Mouse (Mus musculus) CH12.LX (cell line): ENCODE results near the gene Slc15a3. TPM values are rescaled to one million over a fixed set of nuclear protein-coding genes. Genes with fewer than 3 reads are reported as not detected.

Experiments
- DNase-seq: peaks from one replicate; pipeline ENCODE4 v3.0.0-alpha.2; 2013; ENCODE audit errors: extremely low read depth
- H3K27ac ChIP-seq: 2 replicates; pipeline ENCODE4 v1.5.1; 2012; ENCODE audit warnings: low read depth, mild to moderate bottlenecking, control low read depth, moderate library complexity; ENCODE audit not compliant: insufficient read depth
- H3K27me3 ChIP-seq: replicated peaks from 2 replicates; pipeline ENCODE3; 2012; ENCODE audit warnings: inconsistent platforms
- H3K36me3 ChIP-seq, 2 experiments: replicated peaks in 1 of 2; 2 replicates each; pipeline versions ENCODE3 to v1.6.1; 2012; ENCODE audit warnings: inconsistent platforms in 1 of 2, low read length in 1 of 2, mild to moderate bottlenecking in 1 of 2, mixed read lengths in 1 of 2, moderate library complexity in 1 of 2; ENCODE audit not compliant: control insufficient read depth in 1 of 2, insufficient read depth in 1 of 2
- H3K4me1 ChIP-seq, 2 experiments: 2 replicates each; pipeline ENCODE4 v1.6.1; 2012; ENCODE audit warnings: inconsistent platforms in 1 of 2, moderate library complexity in 1 of 2; ENCODE audit not compliant: insufficient read depth in 2 of 2, control insufficient read depth in 1 of 2
- H3K4me2 ChIP-seq: 2 replicates; pipeline ENCODE4 v1.6.1; 2012; ENCODE audit warnings: low read depth, mild to moderate bottlenecking, control low read depth; ENCODE audit not compliant: poor library complexity, insufficient read depth, severe bottlenecking
- H3K4me3 ChIP-seq, 3 experiments: fragments of 150-350 bp in 1 of 3; sonication (generic) in 1 of 3; replicated peaks in 1 of 3; 2 replicates each; pipeline versions ENCODE3 to v1.5.1; 2011 to 2012; ENCODE audit warnings: low read depth in 2 of 3, low read length in 2 of 3, mild to moderate bottlenecking in 2 of 3, moderate library complexity in 2 of 3, control low read depth in 1 of 3, improper control_type of control experiment in 1 of 3, inconsistent platforms in 1 of 3, mixed read lengths in 1 of 3; ENCODE audit not compliant: poor library complexity in 1 of 3
- H3K79me2 ChIP-seq: replicated peaks from 2 replicates; pipeline ENCODE4 v1.6.1; 2012; ENCODE audit warnings: mild to moderate bottlenecking, moderate library complexity; ENCODE audit not compliant: control insufficient read depth, poor library complexity, insufficient read depth, severe bottlenecking; ENCODE audit errors: extremely low read depth
- H3K9ac ChIP-seq: 2 replicates; pipeline ENCODE4 v1.6.1; 2012; ENCODE audit warnings: low read depth, mild to moderate bottlenecking, control low read depth, moderate library complexity; ENCODE audit not compliant: insufficient read depth
- H3K9me3 ChIP-seq: replicated peaks from 2 replicates; pipeline ENCODE3; 2012; ENCODE audit warnings: low read length, inconsistent platforms, mixed read lengths
- CHD1 ChIP-seq: IDR thresholded peaks from 2 replicates; pipeline ENCODE4 v1.6.1; 2012; ENCODE audit warnings: low read depth, low read length, improper control_type of control experiment, inconsistent platforms
- CTCF ChIP-seq, 2 experiments: IDR thresholded peaks in 1 of 2; conservative IDR thresholded peaks in 1 of 2; 2 replicates each; pipeline ENCODE4 v1.5.1; 2011 to 2012; ENCODE audit warnings: low read depth in 2 of 2, low read length in 2 of 2, improper control_type of control experiment in 1 of 2, inconsistent platforms in 1 of 2, mild to moderate bottlenecking in 1 of 2, moderate library complexity in 1 of 2
- E2F4 ChIP-seq: IDR thresholded peaks from 2 replicates; pipeline ENCODE4 v1.6.1; 2011; ENCODE audit warnings: low read depth, low read length, improper control_type of control experiment; ENCODE audit not compliant: insufficient replicate concordance
- ELF1 ChIP-seq: IDR thresholded peaks from 2 replicates; pipeline ENCODE4 v1.6.1; 2014; ENCODE audit warnings: low read depth, mild to moderate bottlenecking, inconsistent platforms, low read length, improper control_type of control experiment
- GABPA ChIP-seq: IDR thresholded peaks from 2 replicates; pipeline ENCODE4 v1.6.1; 2012; ENCODE audit warnings: low read depth, low read length, improper control_type of control experiment, inconsistent platforms; ENCODE audit not compliant: insufficient replicate concordance
- HCFC1 ChIP-seq: IDR thresholded peaks from 2 replicates; pipeline ENCODE4 v1.6.1; 2012; ENCODE audit warnings: low read depth, mild to moderate bottlenecking, inconsistent platforms, low read length, improper control_type of control experiment
- JUN ChIP-seq: IDR thresholded peaks from 2 replicates; pipeline ENCODE4 v1.6.1; 2011; ENCODE audit warnings: low read depth, mild to moderate bottlenecking, low read length, improper control_type of control experiment, moderate library complexity; ENCODE audit not compliant: insufficient read depth
- KAT2A ChIP-seq: IDR thresholded peaks from 2 replicates; pipeline ENCODE4 v1.6.1; 2012; ENCODE audit warnings: low read length, improper control_type of control experiment, inconsistent platforms; ENCODE audit not compliant: insufficient replicate concordance
- MAFK ChIP-seq: IDR thresholded peaks from 2 replicates; pipeline ENCODE4 v1.6.1; 2011; ENCODE audit warnings: low read length, improper control_type of control experiment; ENCODE audit not compliant: insufficient replicate concordance
- MAX ChIP-seq: IDR thresholded peaks from 2 replicates; pipeline ENCODE4 v1.6.1; 2011; ENCODE audit warnings: low read length, improper control_type of control experiment
- MEF2A ChIP-seq: IDR thresholded peaks from 2 replicates; pipeline ENCODE4 v1.6.1; 2014; ENCODE audit warnings: low read depth, mild to moderate bottlenecking, inconsistent platforms, low read length, improper control_type of control experiment, borderline replicate concordance
- MXI1 ChIP-seq: IDR thresholded peaks from 2 replicates; pipeline ENCODE4 v1.6.1; 2011; ENCODE audit warnings: mild to moderate bottlenecking, low read depth, low read length, improper control_type of control experiment
- MYC ChIP-seq: IDR thresholded peaks from 2 replicates; pipeline ENCODE4 v1.6.1; 2011; ENCODE audit warnings: low read depth, mild to moderate bottlenecking, improper control_type of control experiment, low read length
- NELFE ChIP-seq: IDR thresholded peaks from 2 replicates; pipeline ENCODE4 v1.6.1; 2011; ENCODE audit warnings: low read depth, low read length, improper control_type of control experiment
- POLR2A ChIP-seq: IDR thresholded peaks from 2 replicates; pipeline ENCODE4 v1.6.1; 2011; ENCODE audit warnings: low read depth, mild to moderate bottlenecking, improper control_type of control experiment, low read length
- POLR2AphosphoS2 ChIP-seq: IDR thresholded peaks from 2 replicates; pipeline ENCODE4 v1.6.1; 2011; ENCODE audit warnings: low read depth, low read length, improper control_type of control experiment
- RAD21 ChIP-seq: IDR thresholded peaks from 2 replicates; pipeline ENCODE4 v1.6.1; 2011; ENCODE audit warnings: low read depth, mild to moderate bottlenecking, low read length, improper control_type of control experiment, moderate library complexity
- RCOR1 ChIP-seq: conservative IDR thresholded peaks from 2 replicates; pipeline ENCODE4 v1.6.1; 2012; ENCODE audit warnings: low read depth, mild to moderate bottlenecking, inconsistent platforms, low read length, improper control_type of control experiment
- SIN3A ChIP-seq: IDR thresholded peaks from 2 replicates; pipeline ENCODE4 v1.6.1; 2012; ENCODE audit warnings: low read length, improper control_type of control experiment, inconsistent platforms
- SMC3 ChIP-seq: IDR thresholded peaks from 2 replicates; pipeline ENCODE4 v1.6.1; 2011; ENCODE audit warnings: low read depth, low read length, improper control_type of control experiment
- TBP ChIP-seq: conservative IDR thresholded peaks from 2 replicates; pipeline ENCODE4 v1.6.1; 2011; ENCODE audit warnings: low read depth, low read length, improper control_type of control experiment
- TCF12 ChIP-seq: IDR thresholded peaks from 2 replicates; pipeline ENCODE4 v1.6.1; 2014; ENCODE audit warnings: low read depth, mild to moderate bottlenecking, inconsistent platforms, low read length, improper control_type of control experiment
- UBTF ChIP-seq: IDR thresholded peaks from 2 replicates; pipeline ENCODE4 v1.6.1; 2012; ENCODE audit warnings: low read depth, mild to moderate bottlenecking, inconsistent platforms, low read length, improper control_type of control experiment, moderate library complexity
- USF1 ChIP-seq: IDR thresholded peaks from 2 replicates; pipeline ENCODE4 v1.6.1; 2014; ENCODE audit warnings: low read depth, mild to moderate bottlenecking, inconsistent platforms, low read length, improper control_type of control experiment
- USF2 ChIP-seq: conservative IDR thresholded peaks from 2 replicates; pipeline ENCODE4 v1.6.1; 2011; ENCODE audit warnings: low read depth, low read length, improper control_type of control experiment
- ZC3H11A ChIP-seq: IDR thresholded peaks from 2 replicates; pipeline ENCODE4 v1.6.1; 2012; ENCODE audit warnings: low read depth, mild to moderate bottlenecking, inconsistent platforms, low read length, improper control_type of control experiment
- ZKSCAN1 ChIP-seq: IDR thresholded peaks from 2 replicates; pipeline ENCODE4 v1.6.1; 2012; ENCODE audit warnings: low read depth, inconsistent platforms, low read length, improper control_type of control experiment, borderline replicate concordance
- ZNF384 ChIP-seq: IDR thresholded peaks from 2 replicates; pipeline ENCODE4 v1.6.1; 2012; ENCODE audit warnings: low read depth, low read length, improper control_type of control experiment, inconsistent platforms
- dilution Hi-C: fragments of 300-500 bp; cut with MboI; formaldehyde crosslinking; loops from 2 replicates; pipeline ENCODE4 v1.14.3; 2020; ENCODE audit warnings: low sequenced_read_pairs; ENCODE audit not compliant: extremely low pct_unique_long_range_greater_than_20kb, extremely low pct_ligation_motif_present
- in situ Hi-C: fragments of 300-500 bp; cut with MboI; formaldehyde crosslinking; loops from 3 replicates; pipeline ENCODE4 v1.14.3; 2019; ENCODE audit warnings: low sequenced_read_pairs, low pct_ligation_motif_present, low pct_unique_long_range_greater_than_20kb, mixed read lengths
- polyA plus RNA-seq: library from polyadenylated mRNA; unstranded; fragments of >175 nt; gene quantifications from 2 replicates; pipeline ENCODE4 v1.2.1, GENCODE M21; 2012; ENCODE audit warnings: low read depth; ENCODE audit not compliant: insufficient read length
- total RNA-seq, 2 experiments: library from RNA; depleted of rRNA; stranded (reverse); fragments of 300-350 nt in 1 of 2; fragments of >200 nt in 1 of 2; gene quantifications; 2 replicates each; pipeline ENCODE4 v1.2.3; 2012 to 2014

Gene Slc15a3
- total and polyA plus RNA-seq, 3 experiments, result 84.5 to 219 (median 94.3) TPM

- TF ChIP-seq HCFC1 (0 out of 2 replicates have a peak, but pooled peaks have one; percentile 30), MAFK (peak; percentile 56; the same call in 1 of the 2 replicates), POLR2A (peak; percentile 17; the same call in 1 of the 2 replicates), POLR2AphosphoS2 (no peak), NELFE (no peak; the same call in 1 of the 2 replicates), RAD21 (no peak; the same call in 1 of the 2 replicates), JUN (peak; percentile 37; the same call in 1 of the 2 replicates), CHD1 (peak; percentile 26; the same call in 1 of the 2 replicates), ZNF384 (no peak), UBTF (no peak), ZC3H11A (no peak), MXI1 (peak; percentile 77), CTCF (conservative IDR thresholded peaks at IDR 0.05 in 1 of 2, IDR thresholded peaks at IDR 0.05 in 1 of 2; ENCODE audit: low read depth in 2 of 2, low read length in 2 of 2) (no peak), ELF1 (peak; percentile 44; the same call in 1 of the 2 replicates), RCOR1 (peak; percentile 85; the same call in 1 of the 2 replicates)
Observed at GRCm38 (mm10) chr19:10845454-10845853, 5.9 kb downstream of the Slc15a3 start (continued).

GRCm38 (mm10) chr19:10846150-10846549 is 6.6 kb downstream of the Slc15a3 start:
- Histone ChIP-seq H3K4me2 (peak overlapping the region; percentile 41; the same call in 1 of the 2 replicates), H3K36me3 (peaks cover 29 to 62% of the 10 kb centered on the region in 2 experiments), H3K27me3 (no peaks in the 10 kb centered on the region), H3K9me3 (no peaks in the 10 kb centered on the region), H3K9ac (no peak overlapping the region), H3K27ac (peak overlapping the region; percentile 35; the same call in 1 of the 2 replicates), H3K4me3 (peak overlapping the region in 2 of 3 experiments; percentile 26 to 36), H3K4me1 (peaks cover 15 to 52% of the 10 kb centered on the region in 2 experiments), H3K79me2 (peaks cover 27% of the 10 kb centered on the region)
- in situ Hi-C loops (no loop called here), dilution Hi-C loops (no loop called here)
- DNase-seq, result no peak
- TF ChIP-seq SIN3A, result no peak
- TF ChIP-seq USF1, result no peak
- TF ChIP-seq RCOR1, result no peak
- no peak for TF ChIP-seq TCF12
- no peak for TF ChIP-seq HCFC1
- no peak for TF ChIP-seq ZC3H11A
- no peak for TF ChIP-seq MXI1
- no peak for TF ChIP-seq KAT2A
- no peak for TF ChIP-seq MEF2A
- no peak for TF ChIP-seq MAX
- TF ChIP-seq JUN, result no peak
- no peak for TF ChIP-seq SMC3
- no peak for TF ChIP-seq USF2
- no peak for TF ChIP-seq E2F4
- no peak for TF ChIP-seq MYC
- no peak for TF ChIP-seq ZKSCAN1
- no peak for TF ChIP-seq TBP
- TF ChIP-seq ZNF384, result no peak
- no peak for TF ChIP-seq CTCF (conservative IDR thresholded peaks at IDR 0.05 in 1 of 2, IDR thresholded peaks at IDR 0.05 in 1 of 2; ENCODE audit: low read depth in 2 of 2, low read length in 2 of 2)
- no peak for TF ChIP-seq GABPA
